Mouse (Mus musculus) bone marrow, adult 2 months (tissue): ENCODE data around the gene Sel1l3.

Experiments
- CTCF ChIP-seq: fragments of 200-500 bp; IDR thresholded peaks from 2 replicates; pipeline ENCODE4 v1.5.1; 2011; ENCODE audit warnings: low read length, control low read depth; ENCODE audit not compliant: control insufficient read depth, insufficient read depth
- POLR2A ChIP-seq: fragments of 200-500 bp; IDR thresholded peaks from 2 replicates; pipeline ENCODE4 v1.6.1; 2011; ENCODE audit warnings: low read depth, mild to moderate bottlenecking, control low read depth, low read length, borderline replicate concordance; ENCODE audit not compliant: control insufficient read depth

DNA sequence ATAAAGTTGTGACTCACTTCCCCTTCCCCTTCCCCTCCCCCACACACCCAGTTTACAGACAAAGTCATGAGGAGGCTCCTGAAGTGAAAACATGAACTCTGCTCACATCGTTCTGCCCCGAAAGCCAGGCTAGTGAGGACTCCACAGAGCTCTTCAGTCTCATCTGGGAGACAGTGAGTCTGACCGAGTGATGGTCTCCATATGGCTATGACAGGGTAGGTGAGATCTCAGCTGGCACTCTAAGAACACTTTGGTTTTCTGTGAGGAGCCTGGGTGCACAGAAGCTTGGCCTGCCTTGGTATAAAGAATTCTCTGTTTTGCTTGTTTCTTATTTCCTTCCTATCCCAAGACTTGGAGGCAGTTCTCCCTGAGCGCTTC lies 67.1 kb downstream of the Sel1l3 start:
- no peak for TF ChIP-seq CTCF
- no peak for TF ChIP-seq POLR2A
